Mouse (Mus musculus): ENCODE results near the gene March9. TPM values are rescaled to one million over a fixed set of nuclear protein-coding genes. Genes with fewer than 3 reads are reported as not detected.

March9 gene
- polyA plus RNA-seq, 1 experiment from 2014 or later = not detected

GRCm38 (mm10) chr10:127083292-127083914 lies 23.4 kb upstream of the March9 start:
- Histone ChIP-seq H3K4me3 (ENCODE audit: low read depth, low read length) (no peak overlapping the region), H3K9me3 (replicated peaks; ENCODE audit: control insufficient read depth, low read length) (no peaks in the 10 kb centered on the region), H3K27me3 (ENCODE audit: control insufficient read depth, insufficient read depth, low read depth, low read length) (peaks cover 30% of the 10 kb centered on the region), H3K4me2 (ENCODE audit: low read depth, low read length) (no peak overlapping the region), H3K27ac (ENCODE audit: low read length) (no peak overlapping the region), H3K4me1 (ENCODE audit: control insufficient read depth, low read depth, low read length) (peaks cover 7% of the 10 kb centered on the region), H3K9ac (ENCODE audit: low read depth, low read length) (no peak overlapping the region), H3K36me3 (ENCODE audit: control insufficient read depth, insufficient read depth) (no peaks in the 10 kb centered on the region)
- WGBS (ENCODE audit: insufficient replicate concordance) = 58% methylated on average over 8 of the region's 8 CpGs
- ATAC-seq (ENCODE audit: low read depth) = no peak

- H3K27me3 ChIP-seq (ENCODE audit: control insufficient read depth, insufficient read depth, low read depth, low read length) = peaks cover 30% of the 10 kb centered on the region
- no peak overlapping the region for H3K27ac ChIP-seq (ENCODE audit: low read length)
- H3K36me3 ChIP-seq (ENCODE audit: control insufficient read depth, insufficient read depth) = no peaks in the 10 kb centered on the region
- no peak for ATAC-seq (ENCODE audit: low read depth)
- H3K4me2 ChIP-seq (ENCODE audit: low read depth, low read length) = no peak overlapping the region
- no peaks in the 10 kb centered on the region for H3K9me3 ChIP-seq (replicated peaks; ENCODE audit: control insufficient read depth, low read length)
- H3K4me1 ChIP-seq (ENCODE audit: control insufficient read depth, low read depth, low read length) = peaks cover 11% of the 10 kb centered on the region
- WGBS (ENCODE audit: insufficient replicate concordance) = 50% methylated on average over 8 of the region's 8 CpGs
- no peak overlapping the region for H3K9ac ChIP-seq (ENCODE audit: low read depth, low read length)
- H3K4me3 ChIP-seq (ENCODE audit: low read depth, low read length) = no peak overlapping the region
These were observed 22.1 kb upstream of the March9 start for GRCm38 (mm10) chr10:127081996-127082620.

GRCm38 (mm10) chr10:127080901-127081780 lies 21.2 kb upstream of the March9 start:
- no peaks in the 10 kb centered on the region for H3K36me3 ChIP-seq (ENCODE audit: control insufficient read depth, insufficient read depth)
- ATAC-seq (ENCODE audit: low read depth) = no peak
- H3K9ac ChIP-seq (ENCODE audit: low read depth, low read length) = no peak overlapping the region
- 40% methylated on average over 48 of the region's 48 CpGs for WGBS (ENCODE audit: insufficient replicate concordance)
- H3K9me3 ChIP-seq (replicated peaks; ENCODE audit: control insufficient read depth, low read length) = no peaks in the 10 kb centered on the region
- peaks cover 30% of the 10 kb centered on the region for H3K27me3 ChIP-seq (ENCODE audit: control insufficient read depth, insufficient read depth, low read depth, low read length)
- 0 out of 2 replicates have a peak overlapping the region, but pooled peaks have one; percentile 9 for H3K4me3 ChIP-seq (ENCODE audit: low read depth, low read length)
- H3K27ac ChIP-seq (ENCODE audit: low read length) = no peak overlapping the region
- H3K4me1 ChIP-seq (ENCODE audit: control insufficient read depth, low read depth, low read length) = peaks cover 20% of the 10 kb centered on the region
- H3K4me2 ChIP-seq (ENCODE audit: low read depth, low read length) = peak overlapping the region; percentile 49

DNA sequence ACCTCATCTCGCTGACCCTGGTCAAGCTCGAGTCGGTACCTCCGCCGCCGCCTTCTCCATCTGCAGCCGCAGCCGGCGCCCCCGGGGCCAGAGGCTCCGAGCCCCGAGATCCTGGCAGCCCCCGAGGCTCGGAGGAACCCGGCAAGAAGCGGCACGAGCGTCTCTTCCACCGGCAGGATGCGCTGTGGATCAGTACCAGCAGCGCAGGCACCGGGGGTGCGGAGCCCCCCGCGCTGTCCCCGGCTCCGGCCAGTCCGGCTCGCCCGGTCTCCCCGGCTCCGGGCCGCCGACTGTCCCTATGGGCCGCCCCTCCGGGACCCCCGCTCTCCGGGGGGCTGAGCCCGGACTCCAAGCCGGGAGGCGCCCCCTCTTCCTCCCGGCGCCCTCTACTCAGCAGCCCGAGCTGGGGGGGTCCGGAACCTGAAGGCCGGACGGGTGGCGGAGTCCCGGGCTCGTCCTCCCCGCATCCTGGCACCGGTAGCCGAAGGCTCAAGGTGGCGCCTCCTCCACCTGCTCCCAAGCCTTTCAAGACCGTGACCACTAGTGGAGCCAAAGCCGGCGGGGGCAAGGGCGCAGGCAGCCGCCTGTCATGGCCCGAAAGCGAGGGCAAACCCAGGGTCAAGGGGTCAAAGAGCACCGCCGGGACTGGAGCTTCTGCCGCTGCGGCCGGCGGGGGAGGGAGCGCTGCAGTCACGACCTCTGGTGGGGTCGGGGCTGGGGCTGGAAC lies 19.8 kb upstream of the March9 start:
- H3K36me3 ChIP-seq (ENCODE audit: control insufficient read depth, insufficient read depth) = no peaks in the 10 kb centered on the region
- no peak overlapping the region for H3K9ac ChIP-seq (ENCODE audit: low read depth, low read length)
- H3K27ac ChIP-seq (ENCODE audit: low read length) = no peak overlapping the region
- H3K9me3 ChIP-seq (replicated peaks; ENCODE audit: control insufficient read depth, low read length) = no peaks in the 10 kb centered on the region
- H3K27me3 ChIP-seq (ENCODE audit: control insufficient read depth, insufficient read depth, low read depth, low read length) = peaks cover 30% of the 10 kb centered on the region
- H3K4me2 ChIP-seq (ENCODE audit: low read depth, low read length) = peak overlapping the region; percentile 61
- H3K4me3 ChIP-seq (ENCODE audit: low read depth, low read length) = peak overlapping the region; percentile 34
- 52% methylated on average over 70 of the region's 70 CpGs for WGBS (ENCODE audit: insufficient replicate concordance)
- peak; percentile 6; the same call in 1 of the 2 replicates for ATAC-seq (ENCODE audit: low read depth)
- peaks cover 21% of the 10 kb centered on the region for H3K4me1 ChIP-seq (ENCODE audit: control insufficient read depth, low read depth, low read length)

GRCm38 (mm10) chr10:127078677-127079575 lies 18.9 kb upstream of the March9 start:
- Histone ChIP-seq H3K9me3 (replicated peaks; ENCODE audit: control insufficient read depth, low read length) (no peaks in the 10 kb centered on the region), H3K4me2 (ENCODE audit: low read depth, low read length) (peak overlapping the region; percentile 61), H3K27me3 (ENCODE audit: control insufficient read depth, insufficient read depth, low read depth, low read length) (peaks cover 30% of the 10 kb centered on the region), H3K9ac (ENCODE audit: low read depth, low read length) (no peak overlapping the region), H3K4me1 (ENCODE audit: control insufficient read depth, low read depth, low read length) (peaks cover 21% of the 10 kb centered on the region), H3K4me3 (ENCODE audit: low read depth, low read length) (peak overlapping the region; percentile 34), H3K27ac (ENCODE audit: low read length) (no peak overlapping the region), H3K36me3 (ENCODE audit: control insufficient read depth, insufficient read depth) (no peaks in the 10 kb centered on the region)
- WGBS (ENCODE audit: insufficient replicate concordance) = 18% methylated on average over 38 of the region's 49 CpGs
- ATAC-seq (ENCODE audit: low read depth) = no peak

DNA sequence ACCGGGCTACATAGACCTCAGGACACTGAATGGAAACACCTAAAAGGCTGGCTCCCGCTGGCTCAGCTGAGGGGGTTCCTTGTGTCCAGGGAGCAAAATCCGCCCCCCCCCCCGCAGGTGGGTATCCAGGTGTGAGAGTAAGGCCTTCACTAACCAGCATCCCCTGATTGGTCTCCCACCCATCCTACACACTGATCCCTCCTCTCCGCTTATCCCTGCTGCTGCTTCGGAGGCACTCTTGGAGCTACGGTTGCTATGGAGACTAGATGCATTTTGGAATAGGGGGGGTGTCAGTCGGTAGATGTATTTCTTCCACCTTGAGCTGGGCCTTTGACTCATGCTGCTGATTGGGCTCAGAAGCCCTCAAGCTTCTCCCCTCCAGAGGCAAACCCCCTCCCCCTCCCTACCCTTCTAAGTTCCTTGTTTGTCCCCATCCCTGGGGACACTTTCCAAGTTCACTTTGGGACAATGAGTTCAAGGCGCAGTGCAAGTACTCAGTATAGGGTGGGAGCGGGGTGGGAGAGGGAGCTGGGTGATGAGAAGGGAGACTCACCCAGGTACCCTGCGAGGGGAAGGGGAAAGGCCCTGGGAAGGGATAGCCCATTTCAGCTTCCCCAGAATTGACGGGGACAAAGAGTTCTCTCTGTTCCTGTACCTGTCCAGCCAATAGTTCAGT lies 18.2 kb upstream of the March9 start:
- H3K27ac ChIP-seq (ENCODE audit: low read length) = no peak overlapping the region
- H3K9me3 ChIP-seq (replicated peaks; ENCODE audit: control insufficient read depth, low read length) = no peaks in the 10 kb centered on the region
- WGBS (ENCODE audit: insufficient replicate concordance) = 42% methylated on average over 12 of the region's 12 CpGs
- no peak for ATAC-seq (ENCODE audit: low read depth)
- peaks cover 30% of the 10 kb centered on the region for H3K27me3 ChIP-seq (ENCODE audit: control insufficient read depth, insufficient read depth, low read depth, low read length)
- H3K4me3 ChIP-seq (ENCODE audit: low read depth, low read length) = no peak overlapping the region
- H3K4me2 ChIP-seq (ENCODE audit: low read depth, low read length) = no peak overlapping the region
- H3K9ac ChIP-seq (ENCODE audit: low read depth, low read length) = no peak overlapping the region
- H3K4me1 ChIP-seq (ENCODE audit: control insufficient read depth, low read depth, low read length) = peaks cover 21% of the 10 kb centered on the region
- H3K36me3 ChIP-seq (ENCODE audit: control insufficient read depth, insufficient read depth) = no peaks in the 10 kb centered on the region

- ATAC-seq (ENCODE audit: low read depth) = no peak
- H3K27me3 ChIP-seq (ENCODE audit: control insufficient read depth, insufficient read depth, low read depth, low read length) = peaks cover 30% of the 10 kb centered on the region
- H3K4me3 ChIP-seq (ENCODE audit: low read depth, low read length) = no peak overlapping the region
- no peak overlapping the region for H3K9ac ChIP-seq (ENCODE audit: low read depth, low read length)
- no peaks in the 10 kb centered on the region for H3K36me3 ChIP-seq (ENCODE audit: control insufficient read depth, insufficient read depth)
- H3K4me2 ChIP-seq (ENCODE audit: low read depth, low read length) = no peak overlapping the region
- H3K4me1 ChIP-seq (ENCODE audit: control insufficient read depth, low read depth, low read length) = peaks cover 21% of the 10 kb centered on the region
- no peak overlapping the region for H3K27ac ChIP-seq (ENCODE audit: low read length)
- WGBS (ENCODE audit: insufficient replicate concordance) = 55% methylated on average over 10 of the region's 10 CpGs
- no peaks in the 10 kb centered on the region for H3K9me3 ChIP-seq (replicated peaks; ENCODE audit: control insufficient read depth, low read length)
These were observed 17.5 kb upstream of the March9 start for GRCm38 (mm10) chr10:127077515-127077914.
